Mouse (Mus musculus) cerebellum, postnatal 4 days (tissue): ENCODE measurements around the gene Tmem102.

Experiments used
- DNase-seq, 2 experiments: peaks; one replicate each; pipeline ENCODE4 v3.0.0; 2022; ENCODE audit warnings: low spot score in 2 of 2, mixed read lengths in 1 of 2

Gene Tmem102

GRCm38 (mm10) chr11:69758478-69758970 is 46.9 kb downstream of the Tmem102 start, which contains the start of gene Polr2a:
Gene Polr2a, minus strand, starts transcription at chr11:69758637.
- peak; percentile 94 to 97 for DNase-seq

GRCm38 (mm10) chr11:69758090-69758456 is 47.4 kb downstream of the Tmem102 start:
- DNase-seq: peak; percentile 93 to 96

GRCm38 (mm10) chr11:69757303-69758089 is 47.9 kb downstream of the Tmem102 start:
- no peak for DNase-seq

GRCm38 (mm10) chr11:69754701-69755100 is 50.7 kb downstream of the Tmem102 start:
- no peak for DNase-seq

- no peak for DNase-seq
Measured at GRCm38 (mm10) chr11:69754233-69754632, 51.2 kb downstream of the Tmem102 start.
